Mouse (Mus musculus): ENCODE data around the gene Plcb4. TPM values are rescaled to one million over a fixed set of nuclear protein-coding genes. Genes with fewer than 3 reads are reported as not detected.
A peak's percentile ranks its signal among the peaks of the same experiment; 100 is the strongest.

Plcb4 gene
- polyA plus RNA-seq, 1 experiment from 2014 or later = 13.8 TPM

- ATAC-seq (no peak), DNase-seq (ENCODE audit: low spot score) (no peak)
- no peaks in the 10 kb centered on the region for H3K4me1 ChIP-seq (ENCODE audit: insufficient read depth, low read depth, low read length)
- no peak overlapping the region for H3K4me2 ChIP-seq (replicated peaks; ENCODE audit: low read depth, low read length)
- no peak overlapping the region for H3K27ac ChIP-seq (ENCODE audit: low read length)
- WGBS = 78% methylated on average over 5 of the region's 5 CpGs
- H3K36me3 ChIP-seq (ENCODE audit: insufficient read depth, low read length) = no peaks in the 10 kb centered on the region
- no peaks in the 10 kb centered on the region for H3K9me3 ChIP-seq (ENCODE audit: low read length)
- no peaks in the 10 kb centered on the region for H3K27me3 ChIP-seq (replicated peaks; ENCODE audit: insufficient read depth, low read length)
- H3K4me3 ChIP-seq (ENCODE audit: low read depth, low read length) = no peak overlapping the region
- no peak for TF ChIP-seq CTCF (IDR thresholded peaks at IDR 0.05)
- no peak for TF ChIP-seq EP300 (IDR thresholded peaks at IDR 0.05)
- no peak overlapping the region for H3K9ac ChIP-seq (replicated peaks; ENCODE audit: low read depth)
Measured at GRCm38 (mm10) chr2:135851964-135852363, 193.2 kb downstream of the Plcb4 start.

- no peak overlapping the region for H3K27ac ChIP-seq (ENCODE audit: low read length)
- H3K9ac ChIP-seq (replicated peaks; ENCODE audit: low read depth) = no peak overlapping the region
- ATAC-seq = peak; percentile 84
- TF ChIP-seq EP300 (IDR thresholded peaks at IDR 0.05) (peak; percentile 81), CTCF (IDR thresholded peaks at IDR 0.05) (no peak; the same call in 1 of the 2 replicates)
- no peak overlapping the region for H3K4me3 ChIP-seq (ENCODE audit: low read depth, low read length)
- H3K27me3 ChIP-seq (replicated peaks; ENCODE audit: insufficient read depth, low read length) = no peaks in the 10 kb centered on the region
- 51% methylated on average over 2 of the region's 2 CpGs for WGBS
- no peak overlapping the region for H3K4me2 ChIP-seq (replicated peaks; ENCODE audit: low read depth, low read length)
- H3K36me3 ChIP-seq (ENCODE audit: insufficient read depth, low read length) = no peaks in the 10 kb centered on the region
- no peaks in the 10 kb centered on the region for H3K4me1 ChIP-seq (ENCODE audit: insufficient read depth, low read depth, low read length)
- H3K9me3 ChIP-seq (ENCODE audit: low read length) = no peaks in the 10 kb centered on the region
- peak; percentile 80 for DNase-seq (ENCODE audit: low spot score)
Measured at GRCm38 (mm10) chr2:135853085-135853484, 194.3 kb downstream of the Plcb4 start.

GRCm38 (mm10) chr2:135854059-135854458 lies 195.2 kb downstream of the Plcb4 start:
- Histone ChIP-seq H3K27ac (ENCODE audit: low read length) (no peak overlapping the region), H3K9ac (replicated peaks; ENCODE audit: low read depth) (no peak overlapping the region), H3K4me1 (ENCODE audit: insufficient read depth, low read depth, low read length) (no peaks in the 10 kb centered on the region), H3K36me3 (ENCODE audit: insufficient read depth, low read length) (no peaks in the 10 kb centered on the region), H3K27me3 (replicated peaks; ENCODE audit: insufficient read depth, low read length) (no peaks in the 10 kb centered on the region), H3K4me3 (ENCODE audit: low read depth, low read length) (no peak overlapping the region), H3K4me2 (replicated peaks; ENCODE audit: low read depth, low read length) (no peak overlapping the region), H3K9me3 (ENCODE audit: low read length) (no peaks in the 10 kb centered on the region)
- DNase-seq (ENCODE audit: low spot score) (no peak), ATAC-seq (no peak)
- 65% methylated on average over 2 of the region's 2 CpGs for WGBS
- TF ChIP-seq CTCF (IDR thresholded peaks at IDR 0.05) (no peak), EP300 (IDR thresholded peaks at IDR 0.05) (no peak)

GRCm38 (mm10) chr2:135855890-135856490 lies 197.2 kb downstream of the Plcb4 start:
- DNase-seq (ENCODE audit: low spot score) (no peak), ATAC-seq (no peak)
- TF ChIP-seq CTCF (IDR thresholded peaks at IDR 0.05) (no peak), EP300 (IDR thresholded peaks at IDR 0.05) (no peak)
- H3K36me3 ChIP-seq (ENCODE audit: insufficient read depth, low read length) = no peaks in the 10 kb centered on the region
- no peak overlapping the region for H3K9ac ChIP-seq (replicated peaks; ENCODE audit: low read depth)
- no peak overlapping the region for H3K4me3 ChIP-seq (ENCODE audit: low read depth, low read length)
- H3K27ac ChIP-seq (ENCODE audit: low read length) = no peak overlapping the region
- H3K4me1 ChIP-seq (ENCODE audit: insufficient read depth, low read depth, low read length) = no peaks in the 10 kb centered on the region
- no peak overlapping the region for H3K4me2 ChIP-seq (replicated peaks; ENCODE audit: low read depth, low read length)
- H3K9me3 ChIP-seq (ENCODE audit: low read length) = no peaks in the 10 kb centered on the region
- 74% methylated on average over 6 of the region's 6 CpGs for WGBS
- H3K27me3 ChIP-seq (replicated peaks; ENCODE audit: insufficient read depth, low read length) = no peaks in the 10 kb centered on the region

- H3K27ac ChIP-seq (ENCODE audit: low read length) = no peak overlapping the region
- TF ChIP-seq EP300 (IDR thresholded peaks at IDR 0.05) (no peak), CTCF (IDR thresholded peaks at IDR 0.05) (no peak)
- H3K9me3 ChIP-seq (ENCODE audit: low read length) = no peaks in the 10 kb centered on the region
- no peaks in the 10 kb centered on the region for H3K36me3 ChIP-seq (ENCODE audit: insufficient read depth, low read length)
- no peak overlapping the region for H3K4me3 ChIP-seq (ENCODE audit: low read depth, low read length)
- DNase-seq (ENCODE audit: low spot score) (no peak), ATAC-seq (no peak)
- H3K4me1 ChIP-seq (ENCODE audit: insufficient read depth, low read depth, low read length) = no peaks in the 10 kb centered on the region; the same call in 1 of the 2 replicates
- no peaks in the 10 kb centered on the region for H3K27me3 ChIP-seq (replicated peaks; ENCODE audit: insufficient read depth, low read length)
- 93% methylated on average over 2 of the region's 2 CpGs for WGBS
- H3K9ac ChIP-seq (replicated peaks; ENCODE audit: low read depth) = no peak overlapping the region
- H3K4me2 ChIP-seq (replicated peaks; ENCODE audit: low read depth, low read length) = no peak overlapping the region
Measured at GRCm38 (mm10) chr2:135856826-135857225, 198.0 kb downstream of the Plcb4 start.

- Histone ChIP-seq H3K9ac (replicated peaks; ENCODE audit: low read depth) (no peak overlapping the region), H3K4me2 (replicated peaks; ENCODE audit: low read depth, low read length) (no peak overlapping the region), H3K9me3 (ENCODE audit: low read length) (no peaks in the 10 kb centered on the region), H3K4me3 (ENCODE audit: low read depth, low read length) (no peak overlapping the region), H3K27me3 (replicated peaks; ENCODE audit: insufficient read depth, low read length) (no peaks in the 10 kb centered on the region), H3K36me3 (ENCODE audit: insufficient read depth, low read length) (no peaks in the 10 kb centered on the region), H3K27ac (ENCODE audit: low read length) (no peak overlapping the region), H3K4me1 (ENCODE audit: insufficient read depth, low read depth, low read length) (no peaks in the 10 kb centered on the region; the same call in 1 of the 2 replicates)
- WGBS = 76% methylated on average over 8 of the region's 8 CpGs
- ATAC-seq (no peak), DNase-seq (ENCODE audit: low spot score) (no peak)
- TF ChIP-seq CTCF (IDR thresholded peaks at IDR 0.05) = no peak
- TF ChIP-seq EP300 (IDR thresholded peaks at IDR 0.05) = no peak
Measured at GRCm38 (mm10) chr2:135861531-135862488, 203.0 kb downstream of the Plcb4 start.

Data from lung, postnatal 0 days (tissue).